Mouse (Mus musculus): ENCODE measurements at regions not wholly inside any gene's neighbourhood (a gene's known extent, or its start where the extent isn't known, plus 50 kb on each side); places are given as distances from the start of the nearest gene placed in this dataset.

DNA sequence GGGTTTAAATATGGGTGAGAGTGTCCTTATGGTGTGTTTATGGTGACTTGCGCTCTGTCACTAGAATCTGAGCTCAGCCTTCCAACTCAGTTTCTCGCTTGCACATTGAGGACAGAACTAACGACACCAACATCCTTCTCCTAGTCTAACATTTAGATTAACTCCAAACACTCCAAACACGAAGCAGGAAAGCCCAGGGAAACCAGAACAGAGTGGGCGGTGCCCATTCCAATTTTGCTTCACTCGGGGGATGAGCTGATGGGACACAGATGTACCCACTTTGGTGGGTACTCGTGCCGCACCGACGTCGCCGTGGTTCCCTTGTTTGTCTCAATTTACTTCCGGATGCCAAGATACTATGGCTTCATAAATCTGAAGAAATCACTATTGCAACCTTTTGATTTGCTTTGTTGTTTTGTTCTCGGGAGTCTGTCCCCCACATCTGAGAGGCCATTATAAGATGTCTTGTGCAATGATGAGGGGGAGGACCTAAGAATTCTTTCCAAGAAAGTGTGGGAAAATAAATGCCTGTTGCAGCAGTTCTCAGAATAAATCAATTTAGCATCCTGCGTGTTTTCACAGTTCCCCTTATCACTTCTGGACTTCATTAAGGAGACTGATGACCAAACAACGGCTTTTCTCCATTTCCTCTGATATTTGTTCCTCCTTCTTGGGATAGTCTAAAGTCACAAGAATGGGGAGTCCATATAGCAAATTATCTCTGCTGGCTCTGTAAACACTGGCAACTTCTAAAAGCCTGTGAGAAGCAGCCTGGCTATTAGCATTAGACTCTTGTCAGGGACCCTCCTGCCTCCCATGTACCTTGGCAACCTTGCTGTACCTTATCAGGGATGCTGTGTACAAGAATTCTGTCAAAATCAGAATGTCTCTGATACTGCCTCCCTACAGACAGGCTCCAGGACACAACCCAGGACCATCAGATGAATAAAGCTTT lies 96.2 kb upstream of the Klf9 start:
- H3K4me3 ChIP-seq = no peak overlapping the region
- no peak for DNase-seq
- H3K36me3 ChIP-seq (ENCODE audit: control insufficient read depth, insufficient read depth, low read length) = no peaks in the 10 kb centered on the region
- no peaks in the 10 kb centered on the region for H3K79me2 ChIP-seq (replicated peaks; ENCODE audit: control insufficient read depth, insufficient read depth, low read length)
- intact Hi-C loops (cut with DNase I) = no loop called here
- peaks cover 9% of the 10 kb centered on the region for H3K4me1 ChIP-seq (ENCODE audit: control insufficient read depth, insufficient read depth, low read length)
- peak overlapping the region; percentile 36 for H3K27ac ChIP-seq
- WGBS = 64% methylated on average over 16 of the region's 16 CpGs
- TF ChIP-seq CTCF (IDR thresholded peaks at IDR 0.05) (no peak), POLR2A (IDR thresholded peaks at IDR 0.05; ENCODE audit: insufficient read depth, low read depth, low read length) (no peak), EP300 (IDR thresholded peaks at IDR 0.05; ENCODE audit: insufficient read depth, low read depth, low read length) (no peak)
- no peaks in the 10 kb centered on the region for H3K27me3 ChIP-seq (ENCODE audit: control insufficient read depth, insufficient read depth, low read length)
- H3K9ac ChIP-seq (ENCODE audit: low read depth, low read length) = no peak overlapping the region

GRCm38 (mm10) chr19:23051456-23051855 lies 89.6 kb upstream of the Klf9 start:
- peaks cover 6% of the 10 kb centered on the region for H3K36me3 ChIP-seq (ENCODE audit: control insufficient read depth, insufficient read depth, low read length)
- H3K27me3 ChIP-seq (ENCODE audit: control insufficient read depth, insufficient read depth, low read length) = no peaks in the 10 kb centered on the region
- intact Hi-C loops (cut with DNase I) = no loop called here
- H3K4me3 ChIP-seq = no peak overlapping the region
- peaks cover 9% of the 10 kb centered on the region for H3K4me1 ChIP-seq (ENCODE audit: control insufficient read depth, insufficient read depth, low read length)
- H3K27ac ChIP-seq = no peak overlapping the region
- TF ChIP-seq CTCF (IDR thresholded peaks at IDR 0.05) = no peak
- TF ChIP-seq EP300 (IDR thresholded peaks at IDR 0.05; ENCODE audit: insufficient read depth, low read depth, low read length) = no peak
- TF ChIP-seq POLR2A (IDR thresholded peaks at IDR 0.05; ENCODE audit: insufficient read depth, low read depth, low read length) = no peak
- DNase-seq = no peak
- H3K79me2 ChIP-seq (replicated peaks; ENCODE audit: control insufficient read depth, insufficient read depth, low read length) = no peaks in the 10 kb centered on the region
- no peak overlapping the region for H3K9ac ChIP-seq (ENCODE audit: low read depth, low read length)
- 94% methylated on average over 4 of the region's 4 CpGs for WGBS

- no peaks in the 10 kb centered on the region for H3K79me2 ChIP-seq (replicated peaks; ENCODE audit: control insufficient read depth, insufficient read depth, low read length)
- DNase-seq = peak in 1 of 2 experiments; percentile 54
- H3K9ac ChIP-seq (ENCODE audit: low read depth, low read length) = no peak overlapping the region
- peak overlapping the region; percentile 44 for H3K27ac ChIP-seq
- 0 out of 2 replicates have a peak, but pooled peaks have one; percentile 23 for TF ChIP-seq EP300 (IDR thresholded peaks at IDR 0.05; ENCODE audit: insufficient read depth, low read depth, low read length)
- no peak for TF ChIP-seq CTCF (IDR thresholded peaks at IDR 0.05)
- TF ChIP-seq POLR2A (IDR thresholded peaks at IDR 0.05; ENCODE audit: insufficient read depth, low read depth, low read length) = no peak
- peaks cover 9% of the 10 kb centered on the region for H3K36me3 ChIP-seq (ENCODE audit: control insufficient read depth, insufficient read depth, low read length)
- 53% methylated on average over 4 of the region's 4 CpGs for WGBS
- H3K4me1 ChIP-seq (ENCODE audit: control insufficient read depth, insufficient read depth, low read length) = peaks cover 20% of the 10 kb centered on the region
- intact Hi-C loops (cut with DNase I) = no loop called here
- no peaks in the 10 kb centered on the region for H3K27me3 ChIP-seq (ENCODE audit: control insufficient read depth, insufficient read depth, low read length)
- no peak overlapping the region for H3K4me3 ChIP-seq
Measured at GRCm38 (mm10) chr19:23054440-23054839, 86.6 kb upstream of the Klf9 start.

DNA sequence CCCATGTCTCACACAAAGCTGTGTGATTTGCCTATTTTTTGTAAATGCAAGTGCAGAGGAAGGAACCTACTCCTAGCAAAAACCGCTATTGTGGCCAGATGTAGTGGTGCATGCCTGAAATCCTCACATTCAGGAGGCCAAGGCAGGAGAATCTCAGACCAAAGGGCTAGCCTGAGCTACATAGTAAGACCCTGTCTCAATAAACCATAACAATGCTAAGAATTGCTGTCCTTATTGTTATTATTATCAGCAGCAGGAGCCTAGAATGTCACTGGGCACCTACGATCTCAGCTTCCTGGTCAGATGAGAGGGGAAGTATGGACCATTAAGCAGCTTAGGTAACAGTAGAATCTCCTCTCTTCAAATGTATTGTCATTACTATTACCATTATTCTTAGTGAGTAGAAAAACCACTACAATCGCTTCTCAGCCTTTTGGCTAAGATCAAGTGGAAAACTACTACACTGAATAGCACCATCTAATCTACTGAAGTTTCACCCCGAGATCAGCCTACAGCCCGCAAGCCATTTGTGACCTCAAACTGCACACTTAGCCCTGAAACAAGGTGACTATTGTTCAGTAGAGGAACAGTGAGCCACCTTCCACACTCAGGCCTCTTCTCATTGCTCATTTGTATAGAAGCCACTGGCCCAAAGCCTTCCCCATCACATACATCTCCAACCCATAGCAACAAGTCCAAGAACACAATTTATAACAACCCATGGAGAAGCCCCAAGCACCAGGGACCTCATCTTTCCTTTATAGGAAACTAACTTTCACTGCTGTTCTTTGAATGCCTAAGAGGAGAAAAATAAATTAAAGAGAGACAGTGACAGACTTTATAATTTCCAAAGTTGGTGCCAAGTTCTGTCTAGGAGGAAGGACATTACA lies 84.9 kb upstream of the Klf9 start:
- no peak for DNase-seq
- Histone ChIP-seq H3K36me3 (ENCODE audit: control insufficient read depth, insufficient read depth, low read length) (peaks cover 9% of the 10 kb centered on the region), H3K27ac (peak overlapping the region; percentile 94), H3K4me1 (ENCODE audit: control insufficient read depth, insufficient read depth, low read length) (peaks cover 20% of the 10 kb centered on the region), H3K79me2 (replicated peaks; ENCODE audit: control insufficient read depth, insufficient read depth, low read length) (no peaks in the 10 kb centered on the region), H3K27me3 (ENCODE audit: control insufficient read depth, insufficient read depth, low read length) (no peaks in the 10 kb centered on the region), H3K4me3 (no peak overlapping the region), H3K9ac (ENCODE audit: low read depth, low read length) (no peak overlapping the region; the same call in 1 of the 2 replicates)
- intact Hi-C loops (cut with DNase I) = no loop called here
- TF ChIP-seq POLR2A (IDR thresholded peaks at IDR 0.05; ENCODE audit: insufficient read depth, low read depth, low read length) (no peak), CTCF (IDR thresholded peaks at IDR 0.05) (no peak), EP300 (IDR thresholded peaks at IDR 0.05; ENCODE audit: insufficient read depth, low read depth, low read length) (no peak)
- 81% methylated on average over 5 of the region's 5 CpGs for WGBS

GRCm38 (mm10) chr19:23056851-23057707 lies 83.9 kb upstream of the Klf9 start:
- TF ChIP-seq POLR2A (IDR thresholded peaks at IDR 0.05; ENCODE audit: insufficient read depth, low read depth, low read length) (peak; percentile 75), CTCF (IDR thresholded peaks at IDR 0.05) (no peak), EP300 (IDR thresholded peaks at IDR 0.05; ENCODE audit: insufficient read depth, low read depth, low read length) (peak; percentile 100)
- H3K4me3 ChIP-seq = peak overlapping the region; percentile 22; the same call in 1 of the 2 replicates
- H3K36me3 ChIP-seq (ENCODE audit: control insufficient read depth, insufficient read depth, low read length) = peaks cover 9% of the 10 kb centered on the region
- no peaks in the 10 kb centered on the region for H3K79me2 ChIP-seq (replicated peaks; ENCODE audit: control insufficient read depth, insufficient read depth, low read length)
- H3K27me3 ChIP-seq (ENCODE audit: control insufficient read depth, insufficient read depth, low read length) = no peaks in the 10 kb centered on the region
- 3% methylated on average over 32 of the region's 32 CpGs for WGBS
- peak; percentile 85 to 89 for DNase-seq
- peak overlapping the region; percentile 94 for H3K27ac ChIP-seq
- peak overlapping the region; percentile 57 for H3K9ac ChIP-seq (ENCODE audit: low read depth, low read length)
- intact Hi-C loops (cut with DNase I) = loop anchor here (1.0 kb wide), 2 partner anchors 77 to 141 kb away; no protein-coding TSS in a partner anchor
- H3K4me1 ChIP-seq (ENCODE audit: control insufficient read depth, insufficient read depth, low read length) = peaks cover 22% of the 10 kb centered on the region
